Mouse (Mus musculus) forebrain, postnatal 0 days (tissue): ENCODE results near the gene Fam193b. TPM values are rescaled to one million over a fixed set of nuclear protein-coding genes. Genes with fewer than 3 reads are reported as not detected.

Experiments used
- ATAC-seq: fragments of 200-750 bp; cut with Nextera tagmentation; 2 replicates; pipeline ENCODE4 v1.8.0; 2017; ENCODE audit warnings: mild to moderate bottlenecking, moderate library complexity
- DNase-seq: peaks from one replicate; pipeline ENCODE4 v3.0.0-alpha.2; 2015
- H3K27ac ChIP-seq: fragments of 300-500 bp; sonication (generic); 2 replicates; pipeline ENCODE4 v1.5.1; 2014; ENCODE audit warnings: low read depth, mild to moderate bottlenecking, antibody characterized with exemption, low read length, moderate library complexity, mixed read lengths
- H3K27me3 ChIP-seq: fragments of 300-500 bp; sonication (generic); 2 replicates; pipeline ENCODE4 v1.6.1; 2014; ENCODE audit warnings: mild to moderate bottlenecking, low read length, mixed read lengths; ENCODE audit not compliant: insufficient read depth
- H3K36me3 ChIP-seq: fragments of 300-500 bp; sonication (generic); 2 replicates; pipeline ENCODE4 v1.6.1; 2014; ENCODE audit warnings: mild to moderate bottlenecking, moderate library complexity; ENCODE audit not compliant: insufficient read depth
- H3K4me1 ChIP-seq: fragments of 300-500 bp; sonication (generic); 2 replicates; pipeline ENCODE4 v1.6.1; 2014; ENCODE audit warnings: antibody characterized with exemption; ENCODE audit not compliant: insufficient read depth
- H3K4me2 ChIP-seq: fragments of 300-500 bp; sonication (generic); 2 replicates; pipeline ENCODE4 v1.6.1; 2014; ENCODE audit warnings: low read depth, mild to moderate bottlenecking, moderate library complexity
- H3K4me3 ChIP-seq: fragments of 300-500 bp; sonication (generic); 2 replicates; pipeline ENCODE4 v1.5.1; 2014; ENCODE audit warnings: low read depth, low read length, mixed read lengths
- H3K9ac ChIP-seq: fragments of 300-500 bp; sonication (generic); 2 replicates; pipeline ENCODE4 v1.6.1; 2014; ENCODE audit warnings: mild to moderate bottlenecking
- H3K9me3 ChIP-seq: fragments of 300-500 bp; sonication (generic); 2 replicates; pipeline ENCODE4 v1.6.1; 2016; ENCODE audit warnings: low read length
- CTCF ChIP-seq: sonication (generic); IDR thresholded peaks from 2 replicates; pipeline ENCODE4 v1.5.1; 2016; ENCODE audit warnings: antibody characterized with exemption, control low read depth, low read depth
- WGBS: fragments of 180-500 bp; shearing (Covaris S2); extraction: QIAGEN DNeasy Blood & Tissue Kit; methylation state at CpG from one replicate; pipeline ENCODE4 v1.1.7; 2014; 5-methylcytosine and 5-hydroxymethylcytosine counted together
- polyA plus RNA-seq: library from polyadenylated mRNA; unstranded; fragments of >200 nt; fragmentation: Nextera tagmentation; extraction: Ambion mirVana; gene quantifications from 2 replicates; pipeline ENCODE4 v1.2.1, GENCODE M21; 2015
- total RNA-seq: library from RNA; depleted of rRNA; stranded (reverse); fragments of >200 nt; gene quantifications from 2 replicates; pipeline ENCODE4 v1.2.3, GENCODE M21; 2014; rRNA removed

Fam193b gene
- total RNA-seq (88.4 and 93.1 TPM in 2 replicates), polyA plus RNA-seq (41.2 and 41.6 TPM in 2 replicates)

DNA sequence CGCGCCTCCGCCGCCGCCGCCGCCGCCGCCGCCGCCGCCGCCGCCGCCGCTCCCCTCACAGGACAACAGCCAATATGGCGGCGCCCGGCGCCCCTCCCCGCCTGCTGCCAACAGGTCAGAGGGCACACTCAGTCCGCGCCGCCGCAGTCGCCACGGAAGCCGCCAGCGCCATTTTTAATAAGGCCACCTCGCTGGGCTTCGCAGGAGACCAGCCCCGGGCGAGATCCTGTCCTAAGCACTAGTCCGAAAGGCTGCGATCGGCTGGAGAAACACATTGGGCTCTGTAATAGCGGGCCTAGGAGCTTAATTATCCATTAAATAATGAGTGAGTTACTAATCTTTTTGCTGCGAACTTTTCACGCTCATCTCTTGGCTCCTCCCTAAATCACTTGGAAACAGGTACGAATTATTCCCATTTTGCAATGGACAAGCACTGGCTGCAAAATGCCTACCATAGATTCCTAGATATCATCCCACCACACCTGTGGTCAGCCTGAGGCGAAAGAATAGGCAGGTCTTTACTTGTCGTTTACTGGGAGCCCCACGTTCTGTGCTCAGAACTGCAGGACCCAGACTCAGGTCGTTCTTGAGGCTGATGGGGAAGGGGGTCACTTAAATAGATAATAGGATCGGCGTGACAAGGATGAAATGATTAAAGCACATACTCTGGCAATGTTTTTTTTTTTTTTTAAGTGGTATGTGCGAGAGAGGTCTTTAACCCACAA, at the start of gene Fam193b:
Fam193b (minus strand) TSS at position 94 of the 725 bp plus-strand sequence.
- peak within 1 kb of the TSS; percentile 89 for H3K27ac ChIP-seq
- H3K27me3 ChIP-seq, result no peaks in the 10 kb centered on the region
- H3K36me3 ChIP-seq, result no peaks in the 10 kb centered on the region; the same call in 1 of the 2 replicates
- H3K4me1 ChIP-seq, result peaks cover 12% of the 10 kb centered on the region
- ATAC-seq (peak; percentile 93), DNase-seq (peak; percentile 94)
- H3K9ac ChIP-seq, result peak within 1 kb of the TSS; percentile 93
- H3K9me3 ChIP-seq, result no peaks in the 10 kb centered on the region
- WGBS, result 2% methylated on average over 39 of the region's 47 CpGs
- no peak for TF ChIP-seq CTCF
- peak within 1 kb of the TSS; percentile 66 for H3K4me2 ChIP-seq
- H3K4me3 ChIP-seq, result peak within 1 kb of the TSS; percentile 89

DNA sequence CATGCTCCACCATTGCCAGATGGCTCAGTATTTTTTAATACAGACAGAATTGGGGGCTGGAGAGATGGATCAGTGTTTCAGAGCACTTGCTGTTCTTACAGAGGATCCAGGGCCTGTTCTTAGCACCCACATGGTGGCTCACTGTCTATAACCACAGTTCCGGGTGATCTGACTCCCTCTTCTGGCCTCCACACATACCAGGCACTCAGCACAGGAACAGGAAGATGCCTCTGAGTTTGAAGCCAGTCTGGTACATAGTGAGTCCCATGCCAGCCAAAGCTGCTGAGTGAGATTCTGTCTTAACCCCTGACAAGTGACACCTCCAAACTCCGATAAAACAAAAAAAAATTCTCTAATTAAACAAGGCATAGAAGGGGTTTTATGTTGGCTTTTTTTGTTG, 49.4 kb upstream of the Fam193b start:
- H3K9me3 ChIP-seq, result no peaks in the 10 kb centered on the region
- no peak overlapping the region for H3K4me2 ChIP-seq
- no peak for TF ChIP-seq CTCF
- H3K4me1 ChIP-seq, result peaks cover 14% of the 10 kb centered on the region
- H3K27me3 ChIP-seq, result no peaks in the 10 kb centered on the region
- H3K36me3 ChIP-seq, result no peaks in the 10 kb centered on the region
- DNase-seq (no peak), ATAC-seq (no peak)
- H3K27ac ChIP-seq, result no peak overlapping the region
- no peak overlapping the region for H3K9ac ChIP-seq
- no peak overlapping the region for H3K4me3 ChIP-seq
- WGBS, result 81% methylated on average over 2 of the region's 2 CpGs

DNA sequence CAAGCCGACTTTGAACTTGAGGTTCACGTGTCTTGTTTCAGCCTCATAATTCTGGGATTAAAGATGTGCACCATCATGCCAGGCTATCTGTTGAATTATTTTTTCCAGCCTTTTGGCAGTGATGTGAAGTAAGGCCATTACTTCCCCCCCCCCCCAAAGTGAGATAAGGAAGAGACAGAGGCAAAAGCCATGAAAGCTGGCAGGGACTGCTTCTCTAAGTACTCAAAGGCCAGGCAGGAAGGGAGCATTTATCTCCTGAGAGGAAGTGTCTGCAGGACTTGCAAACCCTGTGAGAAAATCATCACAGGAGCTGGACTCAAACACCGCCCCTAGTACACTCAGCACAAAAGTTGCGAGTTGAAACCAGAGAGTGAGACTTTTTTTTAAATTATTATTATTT, 48.4 kb upstream of the Fam193b start:
- no peaks in the 10 kb centered on the region for H3K9me3 ChIP-seq
- no peaks in the 10 kb centered on the region for H3K27me3 ChIP-seq
- no peak overlapping the region for H3K9ac ChIP-seq
- TF ChIP-seq CTCF, result no peak
- H3K4me3 ChIP-seq, result no peak overlapping the region
- no peak for DNase-seq
- peaks cover 12% of the 10 kb centered on the region for H3K4me1 ChIP-seq
- no peaks in the 10 kb centered on the region for H3K36me3 ChIP-seq
- no peak overlapping the region for H3K4me2 ChIP-seq
- ATAC-seq, result no peak
- WGBS, result 98% methylated on average over 4 of the region's 4 CpGs
- H3K27ac ChIP-seq, result no peak overlapping the region

DNA sequence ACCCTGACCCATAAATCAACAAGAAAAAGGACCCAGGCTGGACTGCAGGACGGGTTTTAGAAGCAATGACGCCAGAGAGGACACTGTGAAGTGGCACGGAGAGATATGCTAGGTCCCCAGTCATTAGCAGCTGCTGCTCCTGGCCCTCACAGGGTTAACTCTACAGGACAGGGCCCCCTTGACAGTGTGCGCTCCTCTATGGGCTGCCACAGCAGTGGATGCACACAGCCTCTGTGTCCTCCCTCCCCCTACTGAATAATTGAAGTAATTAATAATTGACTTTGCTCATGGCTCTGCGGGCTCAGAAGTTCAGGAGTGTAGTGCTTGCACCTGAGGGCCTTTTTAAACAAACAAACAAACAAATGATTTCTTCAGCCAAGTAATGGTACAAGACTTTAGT, 42.6 kb upstream of the Fam193b start:
- Histone ChIP-seq H3K9me3 (no peaks in the 10 kb centered on the region), H3K4me3 (no peak overlapping the region), H3K9ac (no peak overlapping the region), H3K36me3 (peaks cover 19% of the 10 kb centered on the region), H3K27me3 (no peaks in the 10 kb centered on the region), H3K4me1 (no peaks in the 10 kb centered on the region), H3K4me2 (no peak overlapping the region), H3K27ac (no peak overlapping the region)
- 47% methylated on average over 5 of the region's 5 CpGs for WGBS
- DNase-seq, result no peak
- ATAC-seq, result no peak
- no peak for TF ChIP-seq CTCF

DNA sequence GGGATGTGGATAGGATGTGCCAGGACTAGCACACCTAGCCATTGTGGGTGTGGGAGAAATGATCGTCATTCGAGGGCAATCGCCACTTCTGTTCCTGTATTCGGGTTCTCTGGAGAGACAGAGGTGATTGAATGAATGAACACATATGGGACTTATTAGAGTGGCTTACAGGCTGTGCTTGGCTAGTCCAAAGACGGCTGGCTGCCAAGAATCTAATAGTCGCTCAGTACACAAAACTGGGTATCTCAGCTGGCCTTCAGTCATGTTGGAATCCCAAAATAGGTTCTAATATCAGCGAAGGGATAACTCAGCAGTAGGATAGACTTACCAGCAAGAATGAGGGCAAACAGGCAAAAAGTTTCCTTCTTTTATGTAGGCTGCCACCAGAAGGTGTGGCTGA, 41.1 kb upstream of the Fam193b start:
- Histone ChIP-seq H3K4me3 (no peak overlapping the region), H3K4me2 (no peak overlapping the region), H3K27me3 (no peaks in the 10 kb centered on the region), H3K27ac (no peak overlapping the region), H3K36me3 (peaks cover 31% of the 10 kb centered on the region), H3K9ac (no peak overlapping the region), H3K9me3 (no peaks in the 10 kb centered on the region), H3K4me1 (no peaks in the 10 kb centered on the region)
- DNase-seq (no peak), ATAC-seq (no peak)
- TF ChIP-seq CTCF, result no peak
- 89% methylated on average over 7 of the region's 7 CpGs for WGBS

DNA sequence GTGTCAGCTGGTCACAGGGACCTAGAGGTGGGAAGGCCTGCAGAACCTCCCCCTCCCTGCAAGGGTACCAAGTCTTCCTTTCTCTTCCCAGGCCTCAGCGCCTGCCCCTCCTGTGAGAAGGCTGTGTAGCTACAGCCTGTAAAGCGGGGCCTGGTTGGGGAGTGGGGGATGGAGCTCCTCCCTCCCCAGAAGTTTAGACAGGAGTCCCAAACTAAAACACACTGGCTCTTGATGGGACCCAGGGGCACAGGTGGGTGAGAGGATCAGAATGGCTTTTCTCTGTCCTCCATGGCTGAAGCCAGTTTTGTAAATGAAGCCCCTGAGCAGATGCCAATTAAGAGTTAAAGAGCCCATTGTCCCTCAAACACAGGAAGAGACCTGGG, 36.7 kb upstream of the Fam193b start:
- Histone ChIP-seq H3K9ac (no peak overlapping the region), H3K4me3 (no peak overlapping the region), H3K27me3 (no peaks in the 10 kb centered on the region), H3K4me1 (no peaks in the 10 kb centered on the region), H3K27ac (no peak overlapping the region), H3K9me3 (no peaks in the 10 kb centered on the region), H3K4me2 (no peak overlapping the region), H3K36me3 (peaks cover 47% of the 10 kb centered on the region)
- DNase-seq, result no peak
- 88% methylated on average over 2 of the region's 2 CpGs for WGBS
- no peak for ATAC-seq
- TF ChIP-seq CTCF, result no peak

DNA sequence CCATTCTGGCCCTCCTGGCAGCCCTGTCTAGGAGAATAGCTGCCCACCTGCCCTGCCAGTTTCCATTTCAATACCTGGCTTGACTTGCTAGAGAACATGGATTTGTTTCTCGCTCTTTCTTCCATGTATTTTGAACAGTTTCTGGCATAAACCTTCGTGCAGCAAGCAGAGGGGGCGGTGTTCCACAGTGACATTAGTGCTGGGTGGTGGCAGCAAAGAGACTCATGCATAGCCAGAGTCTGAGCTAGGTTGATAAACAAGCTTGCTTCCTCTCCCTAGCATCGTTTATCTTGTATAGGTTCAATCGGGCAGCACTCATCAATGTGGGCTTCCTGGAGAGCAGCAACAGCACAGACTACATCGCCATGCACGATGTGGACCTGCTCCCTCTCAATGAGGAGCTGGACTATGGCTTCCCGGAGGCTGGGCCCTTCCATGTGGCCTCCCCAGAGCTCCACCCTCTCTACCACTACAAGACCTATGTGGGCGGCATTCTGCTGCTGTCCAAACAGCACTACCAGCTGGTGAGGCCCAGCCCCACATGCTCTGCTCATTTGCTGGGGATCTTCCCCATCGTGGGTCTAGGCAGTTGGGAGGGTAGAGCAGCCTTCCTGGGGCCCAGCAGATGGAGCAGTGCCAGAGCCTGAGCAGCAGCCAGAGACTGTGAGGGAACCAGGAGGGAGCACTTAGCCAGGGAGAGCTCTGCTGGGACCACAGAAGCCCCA, 36.1 kb upstream of the Fam193b start:
- 82% methylated on average over 10 of the region's 10 CpGs for WGBS
- no peak for DNase-seq
- Histone ChIP-seq H3K4me1 (no peaks in the 10 kb centered on the region), H3K36me3 (peaks cover 47% of the 10 kb centered on the region), H3K9ac (no peak overlapping the region), H3K9me3 (no peaks in the 10 kb centered on the region), H3K4me3 (no peak overlapping the region), H3K4me2 (no peak overlapping the region), H3K27me3 (no peaks in the 10 kb centered on the region), H3K27ac (no peak overlapping the region)
- ATAC-seq, result no peak
- no peak for TF ChIP-seq CTCF
